In the genomic region with DNA sequence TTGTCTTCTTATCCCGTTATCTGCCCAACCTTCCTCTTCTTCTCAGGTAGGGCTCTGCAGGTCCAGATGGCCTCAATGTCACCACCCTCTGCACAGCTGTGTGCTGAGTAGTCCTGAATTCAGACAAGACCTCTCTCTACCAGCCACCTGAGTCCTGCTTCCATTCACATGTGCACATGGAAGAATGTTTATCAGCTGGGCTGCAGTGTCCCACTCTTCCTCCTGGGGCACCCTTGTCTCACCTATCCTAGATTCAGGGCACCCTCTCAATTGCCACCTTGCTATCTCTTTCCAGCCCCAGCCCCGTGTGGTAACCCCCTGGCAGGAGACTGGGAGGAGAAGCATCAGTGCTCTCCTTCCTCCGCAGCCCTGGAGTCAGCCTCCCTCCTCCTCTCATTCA, we compare ENCODE assay signal across 18 mouse cellular contexts. TPM values are rescaled to one million over a fixed set of nuclear protein-coding genes. Genes with fewer than 3 reads are reported as not detected.
DNase-seq lines count a peak whose midpoint lies in the region; ATAC-seq and TF ChIP-seq lines count a peak whose summit lies in the region.
"Had no signal": no experiment of that assay in that cellular context is flagged by ENCODE, and none has a peak within 500 bp of the region (broad histone marks: within the 10 kb centered on the region; RNA-seq: fewer than 3 reads in every experiment).

No protein-coding gene starts in this region.

- peak; percentile 49 for TF ChIP-seq CTCF in hindbrain, postnatal 0 days (IDR thresholded peaks at IDR 0.05; ENCODE audit: low read depth)
- TF ChIP-seq CTCF in lung, adult 2 months (IDR thresholded peaks at IDR 0.05; ENCODE audit: insufficient read depth, low read length), result 0 out of 2 replicates have a peak, but pooled peaks have one; percentile 18
- peak; percentile 18 to 28 (median 24); a peak in 3 of 6 replicates for TF ChIP-seq CTCF in MEL (IDR thresholded peaks at IDR 0.05 in 2 of 3, conservative IDR thresholded peaks at IDR 0.05 in 1 of 3; ENCODE audit: control insufficient read depth in 1 of 3, insufficient read depth in 1 of 3, low read depth in 2 of 3, low read length in 3 of 3, poor library complexity in 1 of 3, severe bottlenecking in 1 of 3)

- no peak for TF ChIP-seq EP300 in MEL (IDR thresholded peaks at IDR 0.05; ENCODE audit: low read depth in 1 of 2, low read length in 2 of 2)

- H3K27ac ChIP-seq in hindbrain, postnatal 0 days, result no peak overlapping the region
- no peak overlapping the region for H3K27ac ChIP-seq in hindbrain, embryonic 13.5 days
- no peak overlapping the region for H3K27ac ChIP-seq in MEL (ENCODE audit: control insufficient read depth, low read depth, low read length)
- H3K27ac ChIP-seq: heart, embryonic 15.5 days; hindbrain, embryonic 12.5 days; limb, embryonic 10.5 days; midbrain, embryonic 10.5 days had no signal

- H3K4me1 ChIP-seq in hindbrain, postnatal 0 days (ENCODE audit: insufficient read depth, low read length), result peaks cover 13% of the 10 kb centered on the region
- peaks cover 25% of the 10 kb centered on the region for H3K4me1 ChIP-seq in hindbrain, embryonic 13.5 days (replicated peaks)
- peaks cover 10% of the 10 kb centered on the region for H3K4me1 ChIP-seq in lung, adult 2 months (ENCODE audit: control insufficient read depth, insufficient read depth, low read length)
- peaks cover 3 to 16% of the 10 kb centered on the region in 2 experiments for H3K4me1 ChIP-seq in MEL (ENCODE audit: control insufficient read depth in 1 of 2, insufficient read depth in 2 of 2, low read length in 2 of 2)

- H3K4me2 ChIP-seq in hindbrain, postnatal 0 days (ENCODE audit: low read depth, low read length), result no peak overlapping the region
- H3K4me2 ChIP-seq in hindbrain, embryonic 13.5 days, result no peak overlapping the region
- H3K4me2 ChIP-seq: heart, embryonic 15.5 days; hindbrain, embryonic 12.5 days had no signal

- H3K9me3 ChIP-seq in hindbrain, postnatal 0 days (ENCODE audit: low read length), result no peaks in the 10 kb centered on the region
- no peaks in the 10 kb centered on the region for H3K9me3 ChIP-seq in hindbrain, embryonic 13.5 days
- no peaks in the 10 kb centered on the region for H3K9me3 ChIP-seq in MEL (replicated peaks; ENCODE audit: insufficient read depth, low read length)
- H3K9me3 ChIP-seq: heart, embryonic 15.5 days; hindbrain, embryonic 12.5 days; limb, embryonic 10.5 days; midbrain, embryonic 10.5 days had no signal

- DNase-seq in hindbrain, postnatal 0 days (ENCODE audit: low spot score), result no peak
- DNase-seq in lung, adult 2 months, result no peak
- DNase-seq in lung, postnatal 25 days (ENCODE audit: low spot score), result no peak
- DNase-seq in MEL (ENCODE audit: low read depth, low spot score), result peak; percentile 40
- peak; percentile 36 for DNase-seq in brain, adult 2 months (ENCODE audit: low read depth, low spot score)
- DNase-seq: adrenal gland, postnatal 36 days; cerebellum, adult 11 months; gastrocnemius, postnatal 25 days; lung, adult 18-20 months; right cerebral cortex, postnatal 4 days; thymus, adult 2 months had no signal

- WGBS in hindbrain, postnatal 0 days, result 67% methylated on average over 3 of the region's 3 CpGs
- WGBS in hindbrain, embryonic 13.5 days, result 71% methylated on average over 3 of the region's 3 CpGs
- 64% methylated on average over 3 of the region's 3 CpGs for WGBS in lung, adult 2 months

- H3K9ac ChIP-seq in hindbrain, postnatal 0 days (replicated peaks; ENCODE audit: low read length), result no peak overlapping the region
- H3K9ac ChIP-seq in hindbrain, embryonic 13.5 days, result no peak overlapping the region
- H3K9ac ChIP-seq in MEL (ENCODE audit: control insufficient read depth, low read depth, low read length, poor library complexity, severe bottlenecking), result no peak overlapping the region
- H3K9ac ChIP-seq: heart, embryonic 15.5 days; hindbrain, embryonic 12.5 days had no signal

- ATAC-seq in hindbrain, postnatal 0 days, result no peak
- no peak for ATAC-seq in hindbrain, embryonic 13.5 days (ENCODE audit: low FRiP score)
- ATAC-seq in monocyte, adult 5-6 weeks (replicated peaks; ENCODE audit: insufficient number of reproducible peaks, low FRiP score, low TSS enrichment, poor library complexity, severe bottlenecking), result no peak
- ATAC-seq: forebrain, embryonic 14.5 days had no signal

- TF ChIP-seq RAD21 in MEL (IDR thresholded peaks at IDR 0.05; ENCODE audit: low read depth, low read length), result peak; percentile 2

- no peaks in the 10 kb centered on the region for H3K27me3 ChIP-seq in hindbrain, postnatal 0 days (ENCODE audit: insufficient read depth, low read length)
- no peaks in the 10 kb centered on the region for H3K27me3 ChIP-seq in hindbrain, embryonic 13.5 days
- H3K27me3 ChIP-seq in MEL (ENCODE audit: control insufficient read depth in 1 of 2, insufficient read depth in 2 of 2, low read length in 2 of 2), result no peaks in the 10 kb centered on the region
- H3K27me3 ChIP-seq: heart, embryonic 15.5 days; hindbrain, embryonic 12.5 days had no signal

- no peak overlapping the region for H3K4me3 ChIP-seq in hindbrain, postnatal 0 days (ENCODE audit: low read length)
- H3K4me3 ChIP-seq in hindbrain, embryonic 13.5 days, result no peak overlapping the region
- H3K4me3 ChIP-seq in lung, adult 2 months (replicated peaks; ENCODE audit: extremely low read depth, low read depth, low read length), result no peak overlapping the region
- H3K4me3 ChIP-seq in MEL (ENCODE audit: control insufficient read depth in 1 of 2, insufficient read depth in 1 of 2, low read depth in 2 of 2, low read length in 2 of 2), result no peak overlapping the region
- H3K4me3 ChIP-seq: heart, embryonic 15.5 days; hindbrain, embryonic 12.5 days; limb, embryonic 10.5 days had no signal

- H3K79me2 ChIP-seq in MEL (ENCODE audit: control insufficient read depth, insufficient read depth, low read length, poor library complexity), result peaks cover 25% of the 10 kb centered on the region

- no peak for TF ChIP-seq POLR2A in lung, adult 2 months (IDR thresholded peaks at IDR 0.05; ENCODE audit: borderline replicate concordance, extremely low read depth, low read depth, low read length)
- no peak for TF ChIP-seq POLR2A in MEL (IDR thresholded peaks at IDR 0.05; ENCODE audit: control insufficient read depth in 1 of 2, insufficient read depth in 1 of 2, low read depth in 1 of 2, low read length in 2 of 2, poor library complexity in 1 of 2)

- peaks cover 29% of the 10 kb centered on the region for H3K36me3 ChIP-seq in hindbrain, postnatal 0 days (ENCODE audit: insufficient read depth, low read length)
- H3K36me3 ChIP-seq in hindbrain, embryonic 13.5 days, result peaks cover 74% of the 10 kb centered on the region
- peaks cover 5 to 12% of the 10 kb centered on the region in 2 experiments for H3K36me3 ChIP-seq in MEL (ENCODE audit: control insufficient read depth in 1 of 2, insufficient read depth in 2 of 2, low read length in 2 of 2)

RNA-seq across cellular contexts. Expression of a gene that starts 3.2 kb away (rescaled TPM):
- total RNA-seq in hindbrain, postnatal 0 days (2014; rRNA removed), result 7.5 and 8.6 TPM in 2 replicates
- 8.2 and 8.5 TPM in 2 replicates for polyA plus RNA-seq in hindbrain, postnatal 0 days (2015; fragmentation: Nextera tagmentation; extraction: Ambion mirVana)
- 16.0 and 17.0 TPM in 2 replicates for polyA plus RNA-seq in hindbrain, embryonic 13.5 days (2015; fragmentation: Nextera tagmentation; extraction: Ambion mirVana)
- 4.2 and 7.2 TPM in 2 replicates for polyA plus RNA-seq in lung, adult 2 months (2012; rRNA removed)
- 35.9 and 37.5 TPM in 2 replicates for total RNA-seq in MEL (2012; rRNA removed)
- polyA plus RNA-seq in MEL (2012; ENCODE audit: insufficient read depth in 1 of 2, insufficient read length in 2 of 2, low read depth in 1 of 2, low replicate concordance in 2 of 2, missing spikeins in 1 of 2), result 10 to 100 TPM in 1 of 2 experiments, not detected in 1; 55.6 TPM
- total RNA-seq in monocyte, adult 5-6 weeks (2017), result 6.8 to 11.9 TPM (median 8.7 TPM) in 3 replicates

RNA-seq across cellular contexts. Expression of a gene that starts 3.9 kb away (rescaled TPM):
- 97.1 and 98.4 TPM in 2 replicates for total RNA-seq in hindbrain, postnatal 0 days (2014; rRNA removed)
- polyA plus RNA-seq in hindbrain, postnatal 0 days (2015; fragmentation: Nextera tagmentation; extraction: Ambion mirVana), result 109 and 115 TPM in 2 replicates
- polyA plus RNA-seq in hindbrain, embryonic 13.5 days (2015; fragmentation: Nextera tagmentation; extraction: Ambion mirVana), result 91.6 and 93.6 TPM in 2 replicates
- 50.1 and 78.0 TPM in 2 replicates for polyA plus RNA-seq in lung, adult 2 months (2012; rRNA removed)
- 136 and 145 TPM in 2 replicates for total RNA-seq in MEL (2012; rRNA removed)
- 100 to 1,000 TPM in 1 of 2 experiments, not detected in 1; 136 TPM for polyA plus RNA-seq in MEL (2012; ENCODE audit: insufficient read depth in 1 of 2, insufficient read length in 2 of 2, low read depth in 1 of 2, low replicate concordance in 2 of 2, missing spikeins in 1 of 2)
- 32.9 to 51.9 TPM (median 38.9 TPM) in 3 replicates for total RNA-seq in monocyte, adult 5-6 weeks (2017)

RNA-seq across cellular contexts. Expression of a gene that starts 11.9 kb away (rescaled TPM):
- total RNA-seq in hindbrain, postnatal 0 days (2014; rRNA removed), result 44.1 and 44.7 TPM in 2 replicates
- polyA plus RNA-seq in hindbrain, postnatal 0 days (2015; fragmentation: Nextera tagmentation; extraction: Ambion mirVana), result 16.4 and 17.0 TPM in 2 replicates
- 23.4 and 24.1 TPM in 2 replicates for polyA plus RNA-seq in hindbrain, embryonic 13.5 days (2015; fragmentation: Nextera tagmentation; extraction: Ambion mirVana)
- 143 TPM in 2 replicates for polyA plus RNA-seq in lung, adult 2 months (2012; rRNA removed)
- 4.0 and 4.2 TPM in 2 replicates for total RNA-seq in MEL (2012; rRNA removed)
- 10 to 100 TPM in 1 of 2 experiments, not detected in 1; 13.1 TPM for polyA plus RNA-seq in MEL (2012; ENCODE audit: insufficient read depth in 1 of 2, insufficient read length in 2 of 2, low read depth in 1 of 2, low replicate concordance in 2 of 2, missing spikeins in 1 of 2)
- 1.5 TPM in 1 of 3 replicates, not detected in the others for total RNA-seq in monocyte, adult 5-6 weeks (2017)

RNA-seq across cellular contexts. Expression of a gene that starts 13.4 kb away (rescaled TPM):
- total RNA-seq in hindbrain, postnatal 0 days (2014; rRNA removed), result 66.9 and 81.0 TPM in 2 replicates
- polyA plus RNA-seq in hindbrain, postnatal 0 days (2015; fragmentation: Nextera tagmentation; extraction: Ambion mirVana), result 14.2 and 15.7 TPM in 2 replicates
- 19.2 and 19.9 TPM in 2 replicates for polyA plus RNA-seq in hindbrain, embryonic 13.5 days (2015; fragmentation: Nextera tagmentation; extraction: Ambion mirVana)
- 9.1 and 10.6 TPM in 2 replicates for polyA plus RNA-seq in lung, adult 2 months (2012; rRNA removed)
- 0.10 and 0.15 TPM in 2 replicates for total RNA-seq in MEL (2012; rRNA removed)
- polyA plus RNA-seq in MEL (2012; ENCODE audit: insufficient read depth in 1 of 2, insufficient read length in 2 of 2, low read depth in 1 of 2, low replicate concordance in 2 of 2, missing spikeins in 1 of 2), result under 1 TPM in 1 of 2 experiments, not detected in 1; 0.47 TPM
- total RNA-seq in monocyte, adult 5-6 weeks (2017), result 0.29 to 0.39 TPM in 2 of 3 replicates, not detected in the other

RNA-seq across cellular contexts. Expression of a gene that starts 43.2 kb away (rescaled TPM):
- total RNA-seq in hindbrain, postnatal 0 days (2014; rRNA removed), result 4.8 and 7.7 TPM in 2 replicates
- 1.9 and 2.5 TPM in 2 replicates for polyA plus RNA-seq in hindbrain, postnatal 0 days (2015; fragmentation: Nextera tagmentation; extraction: Ambion mirVana)
- 1.4 and 1.5 TPM in 2 replicates for polyA plus RNA-seq in hindbrain, embryonic 13.5 days (2015; fragmentation: Nextera tagmentation; extraction: Ambion mirVana)
- 0.64 and 1.2 TPM in 2 replicates for polyA plus RNA-seq in lung, adult 2 months (2012; rRNA removed)
- total RNA-seq in MEL (2012; rRNA removed), result 0.08 and 0.10 TPM in 2 replicates
- polyA plus RNA-seq in MEL (2012; ENCODE audit: insufficient read depth in 1 of 2, insufficient read length in 2 of 2, low read depth in 1 of 2, low replicate concordance in 2 of 2, missing spikeins in 1 of 2), result under 1 TPM in 1 of 2 experiments, not detected in 1; 0.56 TPM
- total RNA-seq in monocyte, adult 5-6 weeks (2017), result not detected in 3 replicates

Comparison
In these comparisons a context has a peak if more than half of its experiments do, and no peak if none do; other contexts are left out.
1. DNase-seq: peak in MEL (single experiment) and brain, adult 2 months (single experiment); none in hindbrain, postnatal 0 days (single experiment), lung, adult 2 months (single experiment) and lung, postnatal 25 days (single experiment).
2. Peak in every context shown above with its lines, with median percentiles within 50 percentile points of each other: CTCF ChIP-seq.